Mouse (Mus musculus) kidney, postnatal 0 days (tissue): ENCODE data around the gene Tbrg4. TPM values are rescaled to one million over a fixed set of nuclear protein-coding genes. Genes with fewer than 3 reads are reported as not detected.
"Not testable (repeated sequence)": the region's sequence is repeated elsewhere in the genome, so short reads cannot be mapped to it uniquely, and the experiment has no call there.

ENCODE experiments used
- ATAC-seq: fragments of 200-750 bp; cut with Nextera tagmentation; replicated peaks from 2 replicates; pipeline ENCODE4 v1.8.0; 2017; ENCODE audit warnings: low read depth, moderate number of reproducible peaks, moderate TSS enrichment, moderate library complexity; ENCODE audit not compliant: low FRiP score
- DNase-seq: peaks from one replicate; pipeline ENCODE4 v3.0.0-alpha.2; 2016; ENCODE audit warnings: low spot score
- H3K27ac ChIP-seq: fragments of 300-500 bp; sonication (generic); 2 replicates; pipeline ENCODE4 v1.5.1; 2014; ENCODE audit warnings: mild to moderate bottlenecking
- H3K27me3 ChIP-seq: fragments of 300-500 bp; sonication (generic); 2 replicates; pipeline ENCODE4 v1.6.1; 2014; ENCODE audit warnings: low read length, mixed read lengths; ENCODE audit not compliant: insufficient read depth
- H3K36me3 ChIP-seq: fragments of 300-500 bp; sonication (generic); 2 replicates; pipeline ENCODE4 v1.6.1; 2014; ENCODE audit warnings: low read length, mixed read lengths; ENCODE audit not compliant: insufficient read depth
- H3K4me1 ChIP-seq: fragments of 300-500 bp; sonication (generic); replicated peaks from 2 replicates; pipeline ENCODE4 v1.6.1; 2014; ENCODE audit warnings: antibody characterized with exemption, low read length, mixed read lengths; ENCODE audit not compliant: insufficient read depth
- H3K4me2 ChIP-seq: fragments of 300-500 bp; sonication (generic); 2 replicates; pipeline ENCODE4 v1.6.1; 2014; ENCODE audit warnings: mild to moderate bottlenecking, low read length, moderate library complexity, mixed read lengths
- H3K4me3 ChIP-seq: fragments of 300-500 bp; sonication (generic); replicated peaks from 2 replicates; pipeline ENCODE4 v1.5.1; 2014; ENCODE audit warnings: low read depth, low read length
- H3K9ac ChIP-seq: fragments of 300-500 bp; sonication (generic); 2 replicates; pipeline ENCODE4 v1.6.1; 2014; ENCODE audit warnings: low read depth, low read length
- H3K9me3 ChIP-seq: fragments of 300-500 bp; sonication (generic); replicated peaks from 2 replicates; pipeline ENCODE4 v1.6.1; 2016; ENCODE audit warnings: low read length, inconsistent platforms, mixed read lengths
- CTCF ChIP-seq: IDR thresholded peaks from 2 replicates; pipeline ENCODE4 v1.5.1; 2016; ENCODE audit warnings: antibody characterized with exemption, low read depth, mild to moderate bottlenecking, moderate library complexity
- WGBS: fragments of 180-500 bp; shearing (Covaris S2); extraction: QIAGEN DNeasy Blood & Tissue Kit; methylation state at CpG from one replicate; pipeline ENCODE4 v1.1.7; 2014; 5-methylcytosine and 5-hydroxymethylcytosine counted together
- polyA plus RNA-seq: library from polyadenylated mRNA; unstranded; fragments of >200 nt; fragmentation: Nextera tagmentation; extraction: Ambion mirVana; gene quantifications from 2 replicates; pipeline ENCODE4 v1.2.1, GENCODE M21; 2015

The Tbrg4 gene
- polyA plus RNA-seq, 1 experiment from 2014 or later: 32.2 TPM

DNA sequence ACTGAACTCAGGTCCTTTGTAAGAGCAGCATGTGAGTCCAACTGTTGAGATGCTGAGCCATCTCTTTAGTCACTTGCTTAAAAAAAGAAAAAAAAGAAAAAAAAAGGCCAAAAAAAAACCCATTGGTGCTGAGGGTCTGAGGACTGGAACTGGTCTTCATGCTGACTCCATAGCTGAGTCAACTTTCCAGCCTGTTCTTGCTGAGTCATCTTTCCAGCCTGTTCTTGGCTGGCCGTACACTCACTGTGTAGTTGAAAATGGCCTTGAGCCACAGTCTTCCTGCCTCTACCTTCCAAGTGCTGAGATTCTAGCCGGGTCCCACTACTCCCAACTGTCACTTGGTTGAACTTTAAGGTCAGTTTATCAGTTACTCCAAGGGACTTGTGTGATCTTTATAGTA, 40.8 kb upstream of the Tbrg4 start:
- no peaks in the 10 kb centered on the region; the same call in 1 of the 2 replicates for H3K9me3 ChIP-seq
- no peak overlapping the region for H3K4me3 ChIP-seq
- DNase-seq (no peak), ATAC-seq (no peak)
- 79% methylated on average over 2 of the region's 2 CpGs for WGBS
- no peaks in the 10 kb centered on the region; the same call in 1 of the 2 replicates for H3K4me1 ChIP-seq
- no peaks in the 10 kb centered on the region for H3K36me3 ChIP-seq
- no peaks in the 10 kb centered on the region for H3K27me3 ChIP-seq
- H3K4me2 ChIP-seq: no peak overlapping the region
- H3K27ac ChIP-seq: no peak overlapping the region
- no peak overlapping the region for H3K9ac ChIP-seq
- TF ChIP-seq CTCF: no peak

DNA sequence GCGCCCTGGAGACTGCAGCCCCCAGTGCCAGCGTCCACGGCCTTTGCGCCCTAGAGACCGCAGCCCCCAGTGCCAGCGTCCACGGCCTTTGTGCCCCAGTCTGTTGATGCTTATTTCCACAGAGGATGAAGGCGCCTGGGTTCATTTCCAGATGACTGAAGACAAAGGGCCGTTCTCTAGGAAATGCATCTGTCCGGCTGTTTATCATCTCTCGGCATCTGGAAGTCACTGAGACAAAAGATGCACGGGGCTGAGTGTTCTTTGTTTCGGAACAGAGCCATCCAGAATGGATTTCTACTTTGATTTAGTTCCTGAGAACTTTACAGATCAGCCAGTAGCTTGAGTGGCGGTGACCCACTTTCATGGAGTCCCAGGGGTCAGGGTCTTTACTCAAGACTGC, 35.3 kb upstream of the Tbrg4 start:
- ATAC-seq (no peak), DNase-seq (peak; percentile 29)
- no peak overlapping the region for H3K4me2 ChIP-seq
- H3K36me3 ChIP-seq: no peaks in the 10 kb centered on the region
- H3K27me3 ChIP-seq: no peaks in the 10 kb centered on the region
- H3K4me1 ChIP-seq: 0 out of 2 replicates have a peak, but pooled peaks cover 5% of the 10 kb centered on the region
- H3K9ac ChIP-seq: no peak overlapping the region
- no peak for TF ChIP-seq CTCF
- H3K9me3 ChIP-seq: no peaks in the 10 kb centered on the region
- 72% methylated on average over 14 of the region's 14 CpGs for WGBS
- no peak overlapping the region for H3K27ac ChIP-seq
- no peak overlapping the region for H3K4me3 ChIP-seq

DNA sequence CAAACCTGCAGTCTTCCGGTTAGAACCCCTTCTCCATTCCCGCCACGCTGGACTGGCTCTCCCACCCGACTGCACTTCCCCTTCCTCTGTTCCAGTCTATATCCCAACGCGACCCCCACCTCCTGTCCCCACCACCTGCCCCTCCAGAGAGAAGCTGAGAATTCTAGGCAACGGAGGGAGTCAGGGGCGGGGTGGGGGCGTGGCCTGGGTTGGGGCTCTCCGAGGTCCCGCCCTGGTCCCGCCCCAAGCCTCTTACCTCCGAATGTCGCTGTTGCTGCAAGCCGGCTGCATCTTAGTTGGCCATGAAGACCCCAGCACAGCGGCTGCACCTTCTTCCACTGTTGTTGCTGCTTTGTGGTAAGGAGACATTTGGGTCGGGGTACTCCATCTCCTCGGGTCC, 32.4 kb upstream of the Tbrg4 start, which contains the start of gene Ramp3:
Gene Ramp3 (plus strand): TSS at position 251 of the 400 bp plus-strand sequence.
- Histone ChIP-seq H3K9ac (peak within 1 kb of the TSS; percentile 44), H3K4me3 (peak within 1 kb of the TSS; percentile 39), H3K27me3 (no peaks in the 10 kb centered on the region), H3K36me3 (no peaks in the 10 kb centered on the region), H3K9me3 (no peaks in the 10 kb centered on the region), H3K27ac (no peak within 1 kb of the TSS), H3K4me2 (peak within 1 kb of the TSS; percentile 76), H3K4me1 (0 out of 2 replicates have a peak, but pooled peaks cover 5% of the 10 kb centered on the region)
- ATAC-seq (peak; percentile 55; the same call in 1 of the 2 replicates), DNase-seq (peak; percentile 82)
- TF ChIP-seq CTCF: no peak
- 0% methylated on average over 18 of the region's 18 CpGs for WGBS

DNA sequence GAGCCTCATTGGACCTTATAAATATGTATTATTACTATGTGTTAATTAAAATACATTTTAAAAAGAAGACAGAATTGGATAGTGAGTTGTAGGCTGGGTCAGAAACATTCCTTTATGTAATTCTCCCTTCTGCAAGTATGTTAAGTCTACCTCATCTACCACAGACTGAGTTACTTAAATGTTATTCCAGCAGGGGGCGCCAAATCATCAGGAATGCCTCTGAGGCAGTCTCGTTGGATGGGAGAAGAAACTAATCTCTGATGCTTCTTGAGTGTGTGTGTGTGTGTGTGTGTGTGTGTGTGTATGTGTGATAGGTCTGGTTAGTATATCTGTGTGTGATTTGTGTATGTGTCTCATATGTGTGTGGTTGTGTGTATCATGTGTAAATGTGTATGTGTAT, 29.0 kb upstream of the Tbrg4 start:
- H3K4me2 ChIP-seq: no peak overlapping the region
- H3K27me3 ChIP-seq: no peaks in the 10 kb centered on the region
- H3K9ac ChIP-seq: no peak overlapping the region
- H3K4me3 ChIP-seq: no peak overlapping the region
- ATAC-seq (0 out of 2 replicates have a peak, but pooled peaks have one; percentile 38), DNase-seq (peak; percentile 96)
- 0% methylated on average over 2 of the region's 2 CpGs for WGBS
- H3K9me3 ChIP-seq: no peaks in the 10 kb centered on the region
- H3K4me1 ChIP-seq: 0 out of 2 replicates have a peak, but pooled peaks cover 5% of the 10 kb centered on the region
- peak; percentile 97 for TF ChIP-seq CTCF
- H3K36me3 ChIP-seq: no peaks in the 10 kb centered on the region
- no peak overlapping the region for H3K27ac ChIP-seq

DNA sequence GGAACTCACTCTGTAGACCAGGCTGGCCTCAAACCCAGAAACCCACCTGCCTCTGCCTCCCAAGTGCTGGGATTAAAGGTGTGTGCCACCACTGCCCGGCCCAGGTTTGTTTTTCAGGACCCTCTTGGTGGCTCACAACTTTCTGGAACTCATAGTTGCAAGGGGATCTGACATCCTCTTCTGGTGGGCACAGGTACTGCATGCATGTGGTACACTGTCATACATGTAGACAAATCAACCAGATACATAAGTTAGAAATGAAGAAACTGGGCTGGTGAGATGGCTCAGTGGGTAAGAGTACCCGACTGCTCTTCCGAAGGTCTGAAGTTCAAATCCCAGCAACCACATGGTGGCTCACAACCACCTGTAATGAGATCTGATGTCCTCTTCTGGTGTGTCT, 27.1 kb upstream of the Tbrg4 start:
- H3K36me3 ChIP-seq, H3K27me3 ChIP-seq, H3K4me1 ChIP-seq, H3K9ac ChIP-seq, DNase-seq, H3K9me3 ChIP-seq, H3K4me2 ChIP-seq, ATAC-seq, H3K4me3 ChIP-seq, H3K27ac ChIP-seq: not testable (repeated sequence)
- TF ChIP-seq CTCF: peak; percentile 53
- 81% methylated on average over 3 of the region's 3 CpGs for WGBS

DNA sequence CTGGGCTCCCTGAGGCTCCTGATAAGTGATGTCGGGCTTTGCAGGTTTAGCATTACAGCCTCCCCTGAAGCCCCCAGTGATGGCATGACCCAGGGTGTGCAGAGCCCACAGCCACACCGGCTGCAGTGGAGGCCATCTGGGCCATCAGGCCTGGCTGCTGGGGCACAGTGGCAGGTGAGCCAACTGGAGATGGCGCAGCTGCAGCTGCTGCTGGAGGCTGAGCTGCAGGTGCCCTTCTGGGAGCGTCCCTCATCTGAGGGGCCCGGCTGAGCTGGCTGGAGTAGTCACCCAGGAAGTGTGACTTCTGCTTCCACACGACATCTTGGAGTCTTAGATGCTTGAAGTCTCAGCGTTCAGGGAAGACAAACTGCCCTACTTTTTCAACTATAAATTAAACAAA, 24.7 kb upstream of the Tbrg4 start:
- WGBS: 58% methylated on average over 7 of the region's 7 CpGs
- DNase-seq (no peak), ATAC-seq (no peak)
- Histone ChIP-seq H3K27ac (no peak overlapping the region), H3K27me3 (no peaks in the 10 kb centered on the region), H3K4me3 (no peak overlapping the region), H3K9ac (no peak overlapping the region), H3K36me3 (no peaks in the 10 kb centered on the region), H3K4me2 (no peak overlapping the region), H3K4me1 (no peaks in the 10 kb centered on the region), H3K9me3 (no peaks in the 10 kb centered on the region)
- no peak for TF ChIP-seq CTCF
